Mouse (Mus musculus): ENCODE data around the gene Zdhhc15.

- TF ChIP-seq CTCF (IDR thresholded peaks at IDR 0.05; ENCODE audit: low read depth) (no peak), EP300 (IDR thresholded peaks at IDR 0.05; ENCODE audit: low read depth) (no peak)
Observed at GRCm38 (mm10) chrX:104543919-104544595, 126.8 kb downstream of the Zdhhc15 start.
